Mouse (Mus musculus) liver, postnatal 0 days (tissue): Measurements from ENCODE around the gene Cct5.

Experiments used
- CTCF ChIP-seq: sonication (generic); IDR thresholded peaks from 2 replicates; pipeline ENCODE4 v1.5.1; 2016; ENCODE audit warnings: antibody characterized with exemption, low read depth
- EP300 ChIP-seq: IDR thresholded peaks from 2 replicates; pipeline ENCODE4 v1.6.1; 2016; ENCODE audit warnings: antibody characterized with exemption, low read depth, mild to moderate bottlenecking

DNA sequence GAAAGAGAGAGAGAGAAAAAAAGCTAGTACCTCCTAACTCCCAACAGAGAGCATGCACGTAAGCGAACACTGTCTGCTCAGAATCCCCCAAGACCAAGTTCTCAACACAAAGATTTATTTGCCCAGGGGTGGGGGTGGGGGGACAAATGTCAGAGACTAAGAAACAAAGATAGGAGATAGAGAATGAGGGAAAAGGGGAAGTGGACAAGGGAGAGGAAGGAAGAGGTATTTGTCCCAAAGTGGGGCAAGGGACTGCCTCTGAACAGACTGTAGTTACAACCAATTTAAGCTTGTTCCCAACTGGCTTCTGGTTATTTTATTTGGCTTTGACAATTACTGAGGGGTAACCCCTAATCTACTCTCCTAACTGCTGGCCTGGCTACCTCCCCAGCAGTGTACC is 46.7 kb downstream of the Cct5 start:
- TF ChIP-seq CTCF (no peak), EP300 (no peak)
